Mouse (Mus musculus) embryo, embryonic 9.5 days (tissue): ENCODE measurements around the gene Slk.

ENCODE experiments used
- DNase-seq: peaks from one replicate; pipeline ENCODE4 v3.0.0-alpha.2; 2017; ENCODE audit errors: extremely low spot score

Gene Slk

GRCm38 (mm10) chr19:47651160-47651480 lies 71.6 kb downstream of the Slk start:
- DNase-seq = no peak

GRCm38 (mm10) chr19:47652255-47652654 lies 72.8 kb downstream of the Slk start:
- no peak for DNase-seq

GRCm38 (mm10) chr19:47653173-47653572 lies 73.7 kb downstream of the Slk start:
- DNase-seq = no peak

- DNase-seq = no peak
Measured at GRCm38 (mm10) chr19:47654896-47655295, 75.4 kb downstream of the Slk start.

- DNase-seq = peak; percentile 54
Measured at GRCm38 (mm10) chr19:47658914-47659535, 79.5 kb downstream of the Slk start.

- DNase-seq = no peak
Measured at GRCm38 (mm10) chr19:47659765-47660408, 80.4 kb downstream of the Slk start.

- no peak for DNase-seq
Measured at GRCm38 (mm10) chr19:47667601-47668000, 88.1 kb downstream of the Slk start.

- DNase-seq = no peak
Measured at GRCm38 (mm10) chr19:47668399-47668798, 88.9 kb downstream of the Slk start.

- peak; percentile 37 for DNase-seq
Measured at GRCm38 (mm10) chr19:47674419-47674818, 94.9 kb downstream of the Slk start.

GRCm38 (mm10) chr19:47678675-47679074 lies 99.2 kb downstream of the Slk start:
- DNase-seq = no peak

GRCm38 (mm10) chr19:47689592-47689991 lies 110.1 kb downstream of the Slk start:
- DNase-seq = no peak

- no peak for DNase-seq
Measured at GRCm38 (mm10) chr19:47691994-47692393, 112.5 kb downstream of the Slk start, which contains the start of gene Col17a1. Gene Col17a1 (minus strand): TSS chr19:47692094.
